Mouse (Mus musculus) liver, embryonic 14.5 days (tissue): ENCODE results near the gene Trip4.

ENCODE experiments used
- CTCF ChIP-seq: IDR thresholded peaks from 2 replicates; pipeline ENCODE4 v1.5.1; 2016; ENCODE audit warnings: antibody characterized with exemption, low read depth, control low read depth
- EP300 ChIP-seq: IDR thresholded peaks from 2 replicates; pipeline ENCODE4 v1.6.1; 2016; ENCODE audit warnings: antibody characterized with exemption, low read depth

- TF ChIP-seq CTCF (no peak), EP300 (no peak)
Measured at GRCm38 (mm10) chr9:65811784-65812183, 96.8 kb downstream of the Trip4 start.
